Mouse (Mus musculus) kidney, embryonic 15.5 days (tissue): Measurements from ENCODE around the gene Naxd. TPM values are rescaled to one million over a fixed set of nuclear protein-coding genes. Genes with fewer than 3 reads are reported as not detected.
A peak's percentile ranks its signal among the peaks of the same experiment; 100 is the strongest.
"Not testable (repeated sequence)": the region's sequence is repeated elsewhere in the genome, so short reads cannot be mapped to it uniquely, and the experiment has no call there.

Experiments used
- ATAC-seq: fragments of 200-750 bp; cut with Nextera tagmentation; replicated peaks from 2 replicates; pipeline ENCODE4 v1.8.0; 2017; ENCODE audit warnings: moderate TSS enrichment; ENCODE audit not compliant: low FRiP score
- H3K27ac ChIP-seq: fragments of 300-500 bp; sonication (generic); 2 replicates; pipeline ENCODE4 v1.5.1; 2015; ENCODE audit warnings: mild to moderate bottlenecking, inconsistent platforms
- H3K27me3 ChIP-seq: fragments of 300-500 bp; sonication (generic); 2 replicates; pipeline ENCODE4 v1.6.1; 2015; ENCODE audit warnings: inconsistent platforms
- H3K36me3 ChIP-seq: fragments of 300-500 bp; sonication (generic); 2 replicates; pipeline ENCODE4 v1.6.1; 2015; ENCODE audit warnings: inconsistent platforms
- H3K4me1 ChIP-seq: fragments of 300-500 bp; sonication (generic); 2 replicates; pipeline ENCODE4 v1.6.1; 2015; ENCODE audit warnings: inconsistent platforms
- H3K4me2 ChIP-seq: fragments of 300-500 bp; sonication (generic); 2 replicates; pipeline ENCODE4 v1.6.1; 2015; ENCODE audit warnings: moderate library complexity, mild to moderate bottlenecking, inconsistent platforms
- H3K4me3 ChIP-seq: fragments of 300-500 bp; sonication (generic); replicated peaks from 2 replicates; pipeline ENCODE4 v1.5.1; 2015; ENCODE audit warnings: mild to moderate bottlenecking, inconsistent platforms
- H3K9ac ChIP-seq: fragments of 300-500 bp; sonication (generic); 2 replicates; pipeline ENCODE4 v1.6.1; 2015; ENCODE audit warnings: mild to moderate bottlenecking, inconsistent platforms
- H3K9me3 ChIP-seq: fragments of 300-500 bp; sonication (generic); replicated peaks from 2 replicates; pipeline ENCODE4 v1.6.1; 2016; ENCODE audit warnings: inconsistent platforms
- WGBS: fragments of 180-500 bp; shearing (Covaris S2); methylation state at CpG from one replicate; pipeline ENCODE4 v1.1.7; 2015; ENCODE audit warnings: mixed read lengths; 5-methylcytosine and 5-hydroxymethylcytosine counted together
- polyA plus RNA-seq: library from polyadenylated mRNA; unstranded; fragments of >200 nt; fragmentation: Nextera tagmentation; extraction: Ambion mirVana; gene quantifications from 2 replicates; pipeline ENCODE4 v1.2.1, GENCODE M21; 2015

Naxd gene
- polyA plus RNA-seq, 1 experiment from 2014 or later = 121 TPM

DNA sequence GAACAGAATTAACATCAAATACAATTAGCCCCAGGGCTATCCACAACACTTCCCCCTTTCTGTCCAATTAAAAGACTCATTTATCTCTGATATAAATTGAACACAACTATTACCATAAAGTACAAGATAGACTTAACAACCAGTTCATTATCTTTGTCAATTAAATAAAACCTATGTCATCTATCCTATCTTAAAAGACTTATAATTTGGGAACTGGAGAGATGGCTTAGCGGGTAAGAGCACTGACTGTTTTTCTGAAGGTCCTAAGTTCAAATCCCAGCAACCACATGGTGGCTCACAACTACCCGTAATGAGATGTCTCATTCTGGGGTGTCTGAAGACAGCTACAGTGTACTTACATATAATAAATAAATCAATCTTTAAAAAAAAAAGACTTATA is 5.0 kb upstream of the Naxd start:
- H3K4me3 ChIP-seq, ATAC-seq: not testable (repeated sequence)
- 84% methylated on average over 2 of the region's 2 CpGs for WGBS

GRCm38 (mm10) chr8:11498281-11498680 is 975 bp downstream of the Naxd start:
- Histone ChIP-seq H3K27ac (no peak overlapping the region), H3K9ac (peak overlapping the region; percentile 90)
- 74% methylated on average over 12 of the region's 12 CpGs for WGBS

More for the DNA sequence above, 5.0 kb upstream of the Naxd start:
- H3K9me3 ChIP-seq, H3K27ac ChIP-seq, H3K4me1 ChIP-seq, H3K36me3 ChIP-seq, H3K9ac ChIP-seq, H3K4me2 ChIP-seq: not testable (repeated sequence)
- peaks cover 16% of the 10 kb centered on the region; the same call in 1 of the 2 replicates for H3K27me3 ChIP-seq

GRCm38 (mm10) chr8:11498786-11499485 is 1.6 kb downstream of the Naxd start:
- Histone ChIP-seq H3K36me3 (peaks cover 21% of the 10 kb centered on the region), H3K4me1 (peaks cover 23% of the 10 kb centered on the region), H3K27ac (no peak overlapping the region), H3K9ac (no peak overlapping the region), H3K4me3 (peak overlapping the region; percentile 94; the same call in 1 of the 2 replicates), H3K4me2 (peak overlapping the region; percentile 79; the same call in 1 of the 2 replicates), H3K9me3 (no peaks in the 10 kb centered on the region), H3K27me3 (peaks cover 2% of the 10 kb centered on the region; the same call in 1 of the 2 replicates)
- no peak for ATAC-seq
- 81% methylated on average over 4 of the region's 4 CpGs for WGBS

More at GRCm38 (mm10) chr8:11498281-11498680, 975 bp downstream of the Naxd start:
- peaks cover 23% of the 10 kb centered on the region for H3K4me1 ChIP-seq
- peaks cover 3% of the 10 kb centered on the region; the same call in 1 of the 2 replicates for H3K27me3 ChIP-seq
- H3K4me3 ChIP-seq = peak overlapping the region; percentile 94
- H3K9me3 ChIP-seq = no peaks in the 10 kb centered on the region
- H3K36me3 ChIP-seq = peaks cover 15% of the 10 kb centered on the region
- peak overlapping the region; percentile 79 for H3K4me2 ChIP-seq
- no peak for ATAC-seq

DNA sequence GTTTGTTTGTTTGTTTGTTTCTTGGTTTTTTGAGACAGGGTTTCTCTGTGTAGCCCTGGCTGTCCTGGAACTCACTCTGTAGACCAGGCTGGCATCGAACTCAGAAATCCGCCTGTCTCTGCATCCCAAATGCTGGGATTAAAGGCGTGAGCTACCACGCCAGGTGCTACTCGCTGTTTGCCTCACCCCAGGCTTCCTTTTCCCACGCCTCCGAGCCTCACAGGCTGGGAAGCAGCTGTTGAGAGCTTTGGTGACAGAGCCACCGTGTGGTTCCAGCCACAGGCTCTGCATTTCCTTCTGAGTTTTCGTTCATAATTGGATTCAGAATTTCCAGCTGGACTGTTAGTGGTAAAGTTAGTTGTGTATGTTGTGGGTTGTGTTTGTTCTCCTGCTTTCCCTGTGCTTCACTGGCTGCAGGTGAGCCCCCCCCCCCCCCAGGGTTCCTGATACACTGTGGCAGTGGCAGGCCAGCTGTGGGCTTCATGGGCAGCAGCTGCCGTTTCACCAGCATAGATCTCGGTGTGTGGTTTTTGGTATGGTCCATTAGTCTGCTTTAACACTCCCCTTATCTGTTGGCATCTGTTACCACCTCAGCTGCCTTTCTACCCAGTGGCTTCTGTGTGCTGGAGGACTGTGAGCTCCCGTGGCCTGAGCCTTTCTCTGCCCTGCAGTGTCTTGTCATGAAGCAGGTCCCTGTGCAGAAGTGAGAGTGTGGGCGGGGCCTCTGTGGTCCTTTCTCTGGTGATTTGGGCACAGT is 6.3 kb downstream of the Naxd start:
- no peak for ATAC-seq
- H3K9ac ChIP-seq = no peak overlapping the region
- no peaks in the 10 kb centered on the region for H3K9me3 ChIP-seq
- peaks cover 8% of the 10 kb centered on the region for H3K4me1 ChIP-seq
- H3K36me3 ChIP-seq = peaks cover 65% of the 10 kb centered on the region
- no peak overlapping the region for H3K27ac ChIP-seq
- H3K4me2 ChIP-seq = no peak overlapping the region
- H3K4me3 ChIP-seq = no peak overlapping the region
- no peaks in the 10 kb centered on the region for H3K27me3 ChIP-seq
- 77% methylated on average over 13 of the region's 13 CpGs for WGBS

GRCm38 (mm10) chr8:11506074-11506473 is 8.8 kb downstream of the Naxd start:
- Histone ChIP-seq H3K4me3 (no peak overlapping the region), H3K27ac (no peak overlapping the region), H3K9me3 (no peaks in the 10 kb centered on the region), H3K4me1 (no peaks in the 10 kb centered on the region), H3K36me3 (peaks cover 90% of the 10 kb centered on the region), H3K4me2 (no peak overlapping the region), H3K27me3 (no peaks in the 10 kb centered on the region), H3K9ac (no peak overlapping the region)
- 82% methylated on average over 14 of the region's 14 CpGs for WGBS
- ATAC-seq = no peak

DNA sequence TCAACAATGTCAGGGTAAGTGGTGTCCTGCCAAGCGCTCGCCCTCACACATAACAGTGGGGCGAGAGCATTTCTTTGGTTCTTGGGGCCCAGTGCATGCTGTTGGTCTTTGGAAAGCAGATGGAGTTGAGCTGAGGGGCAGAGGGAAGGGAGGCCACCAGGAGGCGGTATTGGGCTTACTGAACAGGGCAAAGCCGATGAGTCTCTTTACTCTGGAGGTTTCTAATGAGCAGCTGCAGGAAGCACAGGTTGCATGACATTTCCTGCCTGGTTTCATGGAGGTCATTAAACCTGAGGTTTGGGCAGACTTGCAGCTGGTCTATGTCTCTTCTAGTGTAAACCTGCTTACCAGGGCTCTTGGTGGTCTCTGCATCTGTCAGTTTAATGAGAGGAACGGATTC is 9.5 kb downstream of the Naxd start:
- H3K4me2 ChIP-seq = no peak overlapping the region
- no peaks in the 10 kb centered on the region for H3K27me3 ChIP-seq
- H3K27ac ChIP-seq = no peak overlapping the region
- H3K9me3 ChIP-seq = no peaks in the 10 kb centered on the region
- peaks cover 95% of the 10 kb centered on the region for H3K36me3 ChIP-seq
- no peaks in the 10 kb centered on the region for H3K4me1 ChIP-seq
- WGBS = 75% methylated on average over 6 of the region's 6 CpGs
- no peak for ATAC-seq
- no peak overlapping the region for H3K4me3 ChIP-seq
- H3K9ac ChIP-seq = no peak overlapping the region

GRCm38 (mm10) chr8:11508880-11509279 is 11.6 kb downstream of the Naxd start:
- no peaks in the 10 kb centered on the region for H3K4me1 ChIP-seq
- no peaks in the 10 kb centered on the region for H3K9me3 ChIP-seq
- H3K27ac ChIP-seq = no peak overlapping the region
- no peak for ATAC-seq
- WGBS = 83% methylated on average over 10 of the region's 10 CpGs
- no peak overlapping the region for H3K4me3 ChIP-seq
- H3K27me3 ChIP-seq = no peaks in the 10 kb centered on the region
- H3K9ac ChIP-seq = no peak overlapping the region
- no peak overlapping the region for H3K4me2 ChIP-seq
- peaks cover 97% of the 10 kb centered on the region for H3K36me3 ChIP-seq

GRCm38 (mm10) chr8:11510971-11511370 is 13.7 kb downstream of the Naxd start:
- H3K4me1 ChIP-seq = no peaks in the 10 kb centered on the region
- H3K9ac ChIP-seq = no peak overlapping the region
- H3K27me3 ChIP-seq = no peaks in the 10 kb centered on the region
- no peaks in the 10 kb centered on the region for H3K9me3 ChIP-seq
- no peak overlapping the region for H3K4me3 ChIP-seq
- 90% methylated on average over 5 of the region's 5 CpGs for WGBS
- no peak overlapping the region for H3K27ac ChIP-seq
- peaks cover 97% of the 10 kb centered on the region for H3K36me3 ChIP-seq
- no peak for ATAC-seq
- no peak overlapping the region for H3K4me2 ChIP-seq

- H3K36me3 ChIP-seq = peaks cover 98% of the 10 kb centered on the region
Observed at GRCm38 (mm10) chr8:11512711-11513110, 15.4 kb downstream of the Naxd start.

GRCm38 (mm10) chr8:11513247-11513646 is 15.9 kb downstream of the Naxd start:
- no peaks in the 10 kb centered on the region for H3K9me3 ChIP-seq
- H3K27ac ChIP-seq = no peak overlapping the region
- H3K4me2 ChIP-seq = no peak overlapping the region
- H3K27me3 ChIP-seq = no peaks in the 10 kb centered on the region
- H3K4me3 ChIP-seq = no peak overlapping the region
- no peaks in the 10 kb centered on the region for H3K4me1 ChIP-seq
- WGBS = 90% methylated on average over 5 of the region's 5 CpGs
- no peak for ATAC-seq
- H3K36me3 ChIP-seq = peaks cover 97% of the 10 kb centered on the region
- H3K9ac ChIP-seq = no peak overlapping the region

More at GRCm38 (mm10) chr8:11512711-11513110, 15.4 kb downstream of the Naxd start:
- Histone ChIP-seq H3K4me2 (no peak overlapping the region), H3K4me3 (no peak overlapping the region), H3K9me3 (no peaks in the 10 kb centered on the region), H3K9ac (no peak overlapping the region), H3K27me3 (no peaks in the 10 kb centered on the region), H3K27ac (no peak overlapping the region), H3K4me1 (no peaks in the 10 kb centered on the region)
- ATAC-seq = no peak
- WGBS = 84% methylated on average over 9 of the region's 9 CpGs

GRCm38 (mm10) chr8:11516292-11516691 is 19.0 kb downstream of the Naxd start:
- Histone ChIP-seq H3K27ac (no peak overlapping the region), H3K4me2 (no peak overlapping the region), H3K27me3 (no peaks in the 10 kb centered on the region), H3K4me3 (no peak overlapping the region), H3K9ac (no peak overlapping the region), H3K36me3 (peaks cover 84% of the 10 kb centered on the region), H3K9me3 (no peaks in the 10 kb centered on the region), H3K4me1 (no peaks in the 10 kb centered on the region)
- no peak for ATAC-seq
- 92% methylated on average over 9 of the region's 9 CpGs for WGBS

GRCm38 (mm10) chr8:11517366-11518055 is 20.2 kb downstream of the Naxd start:
- H3K36me3 ChIP-seq = peaks cover 82% of the 10 kb centered on the region

More at GRCm38 (mm10) chr8:11517366-11518055, 20.2 kb downstream of the Naxd start:
- no peaks in the 10 kb centered on the region for H3K27me3 ChIP-seq
- H3K9me3 ChIP-seq = no peaks in the 10 kb centered on the region
- H3K27ac ChIP-seq = no peak overlapping the region
- no peak overlapping the region for H3K9ac ChIP-seq
- no peak overlapping the region for H3K4me2 ChIP-seq
- no peaks in the 10 kb centered on the region for H3K4me1 ChIP-seq
- ATAC-seq = no peak
- WGBS = 84% methylated on average over 16 of the region's 16 CpGs
- H3K4me3 ChIP-seq = no peak overlapping the region
